Mouse (Mus musculus): ENCODE measurements around the gene Zfp26. TPM values are rescaled to one million over a fixed set of nuclear protein-coding genes. Genes with fewer than 3 reads are reported as not detected.
A peak's percentile ranks its signal among the peaks of the same experiment; 100 is the strongest.

The Zfp26 gene
- polyA plus RNA-seq (2014; fragmentation: Nextera tagmentation; extraction: Ambion mirVana): 14.1 and 16.4 TPM in 2 replicates

DNA sequence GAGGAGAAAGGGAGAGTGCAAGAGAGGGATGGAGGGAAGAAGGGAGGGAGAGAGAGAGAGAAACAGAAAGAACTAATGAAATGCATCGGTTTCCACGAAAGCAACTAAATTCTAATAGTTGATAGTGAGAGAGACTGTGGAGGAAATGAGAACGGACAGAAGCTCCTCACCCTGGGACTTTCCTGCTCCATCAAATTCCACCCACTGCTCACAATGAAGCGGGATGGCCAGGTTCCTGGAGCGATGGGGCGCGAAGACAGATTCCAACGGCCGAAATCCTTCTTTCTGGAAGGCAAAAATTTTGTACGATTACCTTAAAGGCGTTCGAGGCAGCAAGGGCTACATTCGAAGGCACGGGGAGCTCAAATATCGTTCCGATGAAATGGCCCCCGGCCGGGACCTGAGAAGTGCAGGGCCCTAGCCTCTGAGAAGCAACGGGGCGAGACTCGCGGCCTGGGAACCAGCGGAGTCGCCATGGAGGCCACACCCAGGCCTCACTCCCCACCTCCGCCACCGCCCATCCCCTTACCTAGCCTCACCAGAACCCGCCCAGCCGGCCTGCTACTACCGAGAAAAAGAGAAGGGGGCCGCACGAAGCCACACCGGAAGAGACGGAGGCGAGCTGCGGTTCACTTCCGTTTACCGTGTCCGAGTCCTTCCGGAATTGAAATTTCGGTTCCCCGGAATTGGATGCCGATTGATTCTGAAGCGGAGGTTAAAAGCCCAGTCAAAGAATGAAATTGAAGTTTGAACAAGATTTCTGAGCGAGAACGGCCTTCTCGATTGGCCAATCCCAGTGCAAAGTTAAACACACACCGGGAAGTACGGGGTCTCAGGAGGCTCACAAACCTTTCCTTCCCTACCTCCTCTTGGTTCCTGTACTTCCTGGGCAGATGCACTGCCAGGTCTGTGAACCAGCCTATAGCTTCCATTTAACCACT is at the start of gene Zfp26:
TSS of gene Zfp26 (minus strand) at position 786 of the 941 bp plus-strand sequence.
- peak within 1 kb of the TSS; percentile 90 for H3K27ac ChIP-seq (ENCODE audit: low read depth, low read length)
- ATAC-seq (replicated peaks; ENCODE audit: insufficient number of reproducible peaks, low FRiP score, low TSS enrichment): peak; percentile 83
- H3K9ac ChIP-seq (ENCODE audit: low read depth, low read length): peak within 1 kb of the TSS; percentile 95
- peak within 1 kb of the TSS; percentile 89 for H3K4me2 ChIP-seq
- H3K4me3 ChIP-seq (ENCODE audit: low read depth, low read length): peak within 1 kb of the TSS; percentile 84
- peaks cover 6% of the 10 kb centered on the region for H3K36me3 ChIP-seq (ENCODE audit: control insufficient read depth, insufficient read depth, low read length)
- H3K4me1 ChIP-seq (ENCODE audit: control insufficient read depth, insufficient read depth, low read length): peaks cover 4% of the 10 kb centered on the region; the same call in 1 of the 2 replicates
- no peaks in the 10 kb centered on the region for H3K9me3 ChIP-seq (replicated peaks; ENCODE audit: control insufficient read depth, low read length)
- WGBS (ENCODE audit: insufficient replicate concordance): under 1% methylated on average over 48 of the region's 48 CpGs
- H3K27me3 ChIP-seq (ENCODE audit: control insufficient read depth, insufficient read depth, low read length): peaks cover 3% of the 10 kb centered on the region; the same call in 1 of the 2 replicates

- Histone ChIP-seq H3K27ac (ENCODE audit: low read depth, low read length) (no peak overlapping the region), H3K27me3 (ENCODE audit: control insufficient read depth, insufficient read depth, low read length) (no peaks in the 10 kb centered on the region), H3K4me1 (ENCODE audit: control insufficient read depth, insufficient read depth, low read length) (peaks cover 7% of the 10 kb centered on the region; the same call in 1 of the 2 replicates), H3K4me3 (ENCODE audit: low read depth, low read length) (no peak overlapping the region), H3K36me3 (ENCODE audit: control insufficient read depth, insufficient read depth, low read length) (peaks cover 10% of the 10 kb centered on the region), H3K9ac (ENCODE audit: low read depth, low read length) (no peak overlapping the region), H3K4me2 (no peak overlapping the region), H3K9me3 (replicated peaks; ENCODE audit: control insufficient read depth, low read length) (no peaks in the 10 kb centered on the region)
- no peak for ATAC-seq (replicated peaks; ENCODE audit: insufficient number of reproducible peaks, low FRiP score, low TSS enrichment)
- WGBS (ENCODE audit: insufficient replicate concordance): 75% methylated on average over 3 of the region's 3 CpGs
These were observed 49.7 kb upstream of the Zfp26 start for GRCm38 (mm10) chr9:20509676-20510075.

DNA sequence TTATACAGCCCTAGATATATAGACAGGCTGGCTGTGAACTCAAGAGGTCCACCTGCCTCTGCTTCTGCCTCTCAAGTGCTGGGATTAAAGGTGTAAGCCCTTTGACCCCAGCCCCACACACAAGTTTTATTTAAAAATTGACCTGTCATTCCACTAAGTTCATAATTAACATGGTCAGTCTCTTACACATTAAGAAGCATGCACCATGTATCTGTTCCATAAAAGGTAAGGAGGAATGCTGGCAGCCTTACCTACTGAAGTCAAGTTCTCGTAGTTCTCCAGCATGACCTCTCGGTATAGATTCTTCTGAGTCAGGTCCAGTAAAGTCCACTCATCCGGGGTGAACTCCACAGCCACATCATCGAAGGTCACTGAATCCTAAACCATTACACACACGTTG is 44.8 kb upstream of the Zfp26 start:
- ATAC-seq (replicated peaks; ENCODE audit: insufficient number of reproducible peaks, low FRiP score, low TSS enrichment): no peak
- peaks cover 40% of the 10 kb centered on the region for H3K36me3 ChIP-seq (ENCODE audit: control insufficient read depth, insufficient read depth, low read length)
- WGBS (ENCODE audit: insufficient replicate concordance): 85% methylated on average over 5 of the region's 5 CpGs

DNA sequence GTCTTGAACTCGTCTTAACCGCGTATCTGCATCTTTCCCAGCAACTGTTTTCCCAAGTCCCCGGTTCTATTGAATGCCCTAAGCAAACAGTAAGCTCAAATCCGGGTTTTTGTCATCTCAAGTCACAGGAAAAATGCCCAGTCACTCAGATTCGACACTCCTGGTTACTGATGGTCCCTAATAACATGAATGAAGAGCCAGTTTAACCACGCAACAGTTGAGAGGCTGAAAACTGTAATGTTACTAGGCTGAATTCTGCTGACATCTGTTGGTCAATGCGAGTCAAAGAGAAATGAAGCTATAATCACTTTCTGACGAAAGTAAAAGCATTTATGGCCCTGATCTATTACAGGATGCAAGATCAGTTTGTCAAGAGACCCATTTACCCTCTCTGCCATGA is 33.3 kb upstream of the Zfp26 start:
- 8% methylated on average over 9 of the region's 9 CpGs for WGBS (ENCODE audit: insufficient replicate concordance)

More for the DNA sequence above, 44.8 kb upstream of the Zfp26 start:
- Histone ChIP-seq H3K9me3 (replicated peaks; ENCODE audit: control insufficient read depth, low read length) (no peaks in the 10 kb centered on the region), H3K27me3 (ENCODE audit: control insufficient read depth, insufficient read depth, low read length) (no peaks in the 10 kb centered on the region), H3K27ac (ENCODE audit: low read depth, low read length) (no peak overlapping the region), H3K4me3 (ENCODE audit: low read depth, low read length) (no peak overlapping the region), H3K9ac (ENCODE audit: low read depth, low read length) (no peak overlapping the region), H3K4me2 (no peak overlapping the region), H3K4me1 (ENCODE audit: control insufficient read depth, insufficient read depth, low read length) (no peaks in the 10 kb centered on the region)

DNA sequence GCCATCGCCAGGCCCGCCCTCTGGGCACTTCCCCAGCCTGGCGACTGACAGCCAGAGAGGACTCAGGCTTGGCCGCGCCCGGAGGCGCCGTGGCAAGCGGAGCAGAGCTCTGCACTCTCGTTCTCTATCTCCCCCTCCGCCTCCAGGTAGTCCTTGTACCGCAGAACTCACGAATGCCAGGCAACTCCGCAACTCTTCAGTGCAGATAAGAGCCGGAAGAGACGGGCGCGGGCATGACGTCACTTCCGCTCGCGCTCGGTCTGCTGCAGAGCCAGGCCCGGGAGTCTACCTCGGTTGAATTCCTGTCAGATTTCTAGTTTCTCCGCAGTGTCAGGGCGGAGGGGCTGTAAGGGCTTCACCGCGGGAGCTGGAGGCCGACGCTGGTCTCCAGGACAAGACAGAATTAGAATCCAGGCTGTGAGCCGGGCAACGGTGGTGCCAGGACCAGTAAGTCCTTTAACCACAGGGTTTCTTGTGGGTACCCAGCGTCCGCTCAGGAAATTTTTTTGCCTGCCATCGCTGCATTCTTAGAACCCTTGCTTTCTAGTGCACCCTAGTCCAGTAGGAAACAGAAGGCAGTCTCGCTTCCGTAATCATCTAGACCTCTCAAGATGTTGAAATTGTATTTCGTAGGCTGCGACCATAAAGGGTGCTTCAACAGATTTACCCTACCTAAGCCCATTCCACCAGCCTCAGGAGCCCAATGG is 32.7 kb upstream of the Zfp26 start, which contains the start of gene Zfp426:
TSS of gene Zfp426 (minus strand) at position 220 of the 707 bp plus-strand sequence.
- Histone ChIP-seq H3K4me3 (ENCODE audit: low read depth, low read length) (peak within 1 kb of the TSS; percentile 92), H3K4me1 (ENCODE audit: control insufficient read depth, insufficient read depth, low read length) (peaks cover 4% of the 10 kb centered on the region; the same call in 1 of the 2 replicates), H3K27me3 (ENCODE audit: control insufficient read depth, insufficient read depth, low read length) (no peaks in the 10 kb centered on the region), H3K9me3 (replicated peaks; ENCODE audit: control insufficient read depth, low read length) (no peaks in the 10 kb centered on the region), H3K36me3 (ENCODE audit: control insufficient read depth, insufficient read depth, low read length) (peaks cover 10% of the 10 kb centered on the region), H3K9ac (ENCODE audit: low read depth, low read length) (peak within 1 kb of the TSS; percentile 94), H3K27ac (ENCODE audit: low read depth, low read length) (peak within 1 kb of the TSS; percentile 98), H3K4me2 (peak within 1 kb of the TSS; percentile 86)
- peak; percentile 96 for ATAC-seq (replicated peaks; ENCODE audit: insufficient number of reproducible peaks, low FRiP score, low TSS enrichment)
- under 1% methylated on average over 40 of the region's 40 CpGs for WGBS (ENCODE audit: insufficient replicate concordance)

More for the DNA sequence above, 33.3 kb upstream of the Zfp26 start:
- H3K4me1 ChIP-seq (ENCODE audit: control insufficient read depth, insufficient read depth, low read length): peaks cover 4% of the 10 kb centered on the region; the same call in 1 of the 2 replicates
- H3K4me3 ChIP-seq (ENCODE audit: low read depth, low read length): peak overlapping the region; percentile 92
- no peaks in the 10 kb centered on the region for H3K27me3 ChIP-seq (ENCODE audit: control insufficient read depth, insufficient read depth, low read length)
- H3K9me3 ChIP-seq (replicated peaks; ENCODE audit: control insufficient read depth, low read length): no peaks in the 10 kb centered on the region
- H3K27ac ChIP-seq (ENCODE audit: low read depth, low read length): peak overlapping the region; percentile 98
- H3K36me3 ChIP-seq (ENCODE audit: control insufficient read depth, insufficient read depth, low read length): peaks cover 13% of the 10 kb centered on the region
- H3K4me2 ChIP-seq: peak overlapping the region; percentile 86
- no peak for ATAC-seq (replicated peaks; ENCODE audit: insufficient number of reproducible peaks, low FRiP score, low TSS enrichment)
- peak overlapping the region; percentile 94 for H3K9ac ChIP-seq (ENCODE audit: low read depth, low read length)

GRCm38 (mm10) chr9:20491858-20492526 is 32.0 kb upstream of the Zfp26 start:
- Histone ChIP-seq H3K36me3 (ENCODE audit: control insufficient read depth, insufficient read depth, low read length) (peaks cover 6% of the 10 kb centered on the region), H3K4me1 (ENCODE audit: control insufficient read depth, insufficient read depth, low read length) (peaks cover 4% of the 10 kb centered on the region; the same call in 1 of the 2 replicates), H3K9me3 (replicated peaks; ENCODE audit: control insufficient read depth, low read length) (no peaks in the 10 kb centered on the region), H3K9ac (ENCODE audit: low read depth, low read length) (peak overlapping the region; percentile 94), H3K27me3 (ENCODE audit: control insufficient read depth, insufficient read depth, low read length) (no peaks in the 10 kb centered on the region), H3K27ac (ENCODE audit: low read depth, low read length) (peak overlapping the region; percentile 98), H3K4me3 (ENCODE audit: low read depth, low read length) (peak overlapping the region; percentile 92), H3K4me2 (peak overlapping the region; percentile 86)
- ATAC-seq (replicated peaks; ENCODE audit: insufficient number of reproducible peaks, low FRiP score, low TSS enrichment): no peak
- 9% methylated on average over 20 of the region's 20 CpGs for whole genome bisulfite sequencing (ENCODE audit: insufficient replicate concordance)

DNA sequence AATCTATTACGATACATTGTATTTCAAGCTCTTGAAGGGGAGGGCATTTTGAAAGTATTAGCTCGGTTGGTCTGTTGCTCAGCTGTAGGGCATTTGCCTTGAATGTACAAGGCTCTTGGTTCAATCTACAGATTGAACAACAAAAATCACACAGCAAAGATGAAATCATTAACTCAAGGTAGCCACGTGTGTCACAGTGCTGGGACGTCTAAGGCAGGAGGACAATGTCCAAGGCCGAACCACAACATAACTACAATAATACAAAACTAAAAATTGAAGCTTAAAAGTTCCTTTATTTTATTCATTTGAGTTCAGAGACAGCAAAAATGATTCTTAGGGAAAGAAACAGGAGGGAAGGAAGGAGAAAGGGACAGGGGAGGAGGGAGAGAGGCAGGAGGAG is 29.6 kb upstream of the Zfp26 start:
- no peak for ATAC-seq (replicated peaks; ENCODE audit: insufficient number of reproducible peaks, low FRiP score, low TSS enrichment)
- H3K9me3 ChIP-seq (replicated peaks; ENCODE audit: control insufficient read depth, low read length): no peaks in the 10 kb centered on the region
- H3K4me1 ChIP-seq (ENCODE audit: control insufficient read depth, insufficient read depth, low read length): peaks cover 4% of the 10 kb centered on the region; the same call in 1 of the 2 replicates
- WGBS (ENCODE audit: insufficient replicate concordance): 89% methylated on average over 5 of the region's 5 CpGs
- no peak overlapping the region for H3K27ac ChIP-seq (ENCODE audit: low read depth, low read length)
- H3K27me3 ChIP-seq (ENCODE audit: control insufficient read depth, insufficient read depth, low read length): no peaks in the 10 kb centered on the region
- no peak overlapping the region for H3K9ac ChIP-seq (ENCODE audit: low read depth, low read length)
- H3K4me2 ChIP-seq: no peak overlapping the region
- no peak overlapping the region for H3K4me3 ChIP-seq (ENCODE audit: low read depth, low read length)
- peaks cover 7% of the 10 kb centered on the region for H3K36me3 ChIP-seq (ENCODE audit: control insufficient read depth, insufficient read depth, low read length)

DNA sequence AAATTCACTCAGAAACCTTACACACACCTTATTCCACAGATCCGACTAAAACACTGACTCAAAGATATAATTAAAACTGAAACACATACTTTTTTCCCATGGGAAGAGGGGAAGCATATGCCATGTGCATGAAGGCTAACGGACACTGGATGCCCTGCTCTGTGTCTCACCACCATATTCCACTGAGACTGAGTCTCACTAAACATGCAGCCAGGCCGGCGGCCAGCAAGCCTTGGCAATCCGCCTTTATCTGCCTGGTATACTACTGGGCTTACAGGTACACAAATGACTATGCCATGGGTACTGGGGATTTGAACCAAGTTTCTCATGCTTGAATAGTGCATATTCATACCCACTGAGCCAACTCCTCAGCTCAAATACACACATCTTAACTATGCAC is 19.4 kb upstream of the Zfp26 start:
- Histone ChIP-seq H3K36me3 (ENCODE audit: control insufficient read depth, insufficient read depth, low read length) (peaks cover 8% of the 10 kb centered on the region), H3K4me2 (no peak overlapping the region), H3K4me1 (ENCODE audit: control insufficient read depth, insufficient read depth, low read length) (no peaks in the 10 kb centered on the region), H3K9me3 (replicated peaks; ENCODE audit: control insufficient read depth, low read length) (no peaks in the 10 kb centered on the region), H3K4me3 (ENCODE audit: low read depth, low read length) (no peak overlapping the region), H3K9ac (ENCODE audit: low read depth, low read length) (no peak overlapping the region), H3K27ac (ENCODE audit: low read depth, low read length) (no peak overlapping the region), H3K27me3 (ENCODE audit: control insufficient read depth, insufficient read depth, low read length) (no peaks in the 10 kb centered on the region)
- ATAC-seq (replicated peaks; ENCODE audit: insufficient number of reproducible peaks, low FRiP score, low TSS enrichment): no peak
- 92% methylated on average over 5 of the region's 5 CpGs for WGBS (ENCODE audit: insufficient replicate concordance)
